Mouse (Mus musculus) embryonic fibroblast, embryonic 13.5 days (primary cell): ENCODE data around the gene Tgm1.

Experiments
- CTCF ChIP-seq: IDR thresholded peaks from 2 replicates; pipeline ENCODE4 v1.5.1; 2011; ENCODE audit warnings: mild to moderate bottlenecking, control low read depth, low read length, moderate library complexity, borderline replicate concordance; ENCODE audit not compliant: insufficient read depth
- POLR2A ChIP-seq: IDR thresholded peaks from 2 replicates; pipeline ENCODE4 v1.6.1; 2011; ENCODE audit warnings: low read depth, mild to moderate bottlenecking, control low read depth, low read length, moderate library complexity

- TF ChIP-seq CTCF (peak; percentile 83; the same call in 1 of the 2 replicates), POLR2A (no peak)
Observed at GRCm38 (mm10) chr14:55743711-55744110, 30.0 kb upstream of the Tgm1 start.
